Mouse (Mus musculus): ENCODE results near the gene Olfr3.

The Olfr3 gene

GRCm38 (mm10) chr2:36816932-36817331 lies at the start of gene Olfr3:
Gene Olfr3 (minus strand): TSS chr2:36817032.
- DNase-seq (ENCODE audit: low read depth, low spot score): no peak

DNA sequence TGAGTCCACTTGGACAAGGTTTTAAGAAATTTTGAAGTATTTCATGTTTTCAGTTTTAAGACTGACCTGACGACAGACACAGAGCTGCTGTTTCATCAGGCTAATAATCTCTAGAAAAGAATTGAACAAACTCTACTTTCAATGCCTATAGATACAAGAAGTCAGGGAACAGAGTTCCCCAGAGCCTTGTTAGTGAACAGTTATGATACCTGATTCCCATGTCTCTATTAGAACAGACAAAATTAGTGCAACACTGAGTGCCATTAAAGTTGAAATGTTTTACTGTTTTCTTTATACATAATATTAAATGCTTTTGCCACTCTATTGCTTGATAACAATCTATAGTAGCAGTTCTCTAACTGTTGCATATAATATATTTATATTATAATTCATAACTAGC lies 45.7 kb upstream of the Olfr3 start, which contains the start of gene Olfr351:
Olfr351 (minus strand) TSS at position 101 of the 400 bp plus-strand sequence.
- DNase-seq (ENCODE audit: low read depth, low spot score): no peak

DNA sequence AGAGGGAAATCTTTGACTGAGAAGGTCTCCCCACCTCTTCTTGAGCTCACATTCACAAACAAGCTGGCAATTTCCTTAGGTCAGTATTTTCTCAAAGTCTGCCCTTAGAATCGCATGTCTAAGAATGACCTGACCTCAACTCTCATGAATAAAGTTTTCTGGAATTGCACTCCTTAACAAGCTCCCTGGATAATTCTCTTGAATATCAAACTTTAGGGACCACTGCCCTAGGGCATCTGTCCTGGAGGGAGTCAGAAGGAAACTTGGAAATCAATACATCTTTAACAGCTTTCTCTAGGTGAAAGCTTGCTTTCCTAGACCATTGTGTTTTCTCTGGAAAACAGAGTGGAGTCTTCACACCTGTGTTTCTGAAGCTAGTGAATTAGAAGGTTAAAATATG lies 29.2 kb upstream of the Olfr3 start, which contains the start of gene Olfr350:
Olfr350 (plus strand) TSS at position 301 of the 400 bp plus-strand sequence.
- DNase-seq (ENCODE audit: low read depth, low spot score): no peak

DNA sequence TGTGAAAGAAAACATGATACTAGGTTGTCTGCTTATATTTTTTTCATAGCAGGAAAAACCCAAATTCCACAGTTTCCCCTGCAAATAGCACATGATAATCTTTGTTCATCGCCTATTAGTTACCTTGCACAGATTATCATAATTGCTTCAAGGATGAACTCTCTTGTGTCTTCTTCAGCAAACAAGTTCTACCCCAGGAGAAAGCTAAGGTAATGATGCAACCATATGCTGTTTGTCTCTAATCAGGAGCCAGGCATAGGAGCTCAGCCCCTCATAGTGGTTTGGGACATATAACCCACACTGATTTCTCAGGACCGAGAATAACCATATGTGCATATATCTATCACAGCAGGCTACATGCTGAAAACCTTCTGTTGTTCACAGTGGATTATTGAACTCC lies 26.6 kb downstream of the Olfr3 start, which contains the start of gene Olfr50:
Olfr50 (plus strand) TSS at position 301 of the 400 bp plus-strand sequence.
- DNase-seq (ENCODE audit: low read depth, low spot score): no peak

DNA sequence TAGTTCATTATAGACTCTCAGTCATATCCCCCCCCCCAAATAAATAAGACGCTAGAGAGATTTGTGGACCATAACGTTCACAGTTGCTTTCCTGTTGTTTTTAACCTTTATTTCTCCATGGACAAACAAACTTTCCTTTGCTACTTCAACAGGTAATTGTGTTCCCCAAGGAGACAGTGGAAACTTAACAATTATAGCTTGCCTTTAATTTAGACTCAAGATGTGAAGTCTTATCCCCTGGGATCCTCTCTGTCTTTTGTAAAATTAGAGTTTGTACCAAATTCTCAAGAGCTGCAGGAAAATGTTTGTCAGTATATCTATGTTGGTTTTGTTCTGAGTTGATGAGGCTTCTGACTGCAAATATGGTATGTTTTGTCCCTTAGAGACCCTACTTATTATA lies 32.9 kb downstream of the Olfr3 start, which contains the start of gene Olfr348:
Olfr348 (plus strand) TSS at position 301 of the 400 bp plus-strand sequence.
- no peak for DNase-seq (ENCODE audit: low read depth, low spot score)
